Mouse (Mus musculus) kidney, adult 2 months (tissue): ENCODE measurements around the gene Ccdc154. TPM values are rescaled to one million over a fixed set of nuclear protein-coding genes. Genes with fewer than 3 reads are reported as not detected.

ENCODE experiments used
- DNase-seq: peaks from one replicate; pipeline ENCODE4 v3.0.0; 2021
- H3K27ac ChIP-seq: fragments of 200-500 bp; 2 replicates; pipeline ENCODE4 v1.5.1; 2012; ENCODE audit warnings: low read depth, low read length, control low read depth, inconsistent platforms; ENCODE audit not compliant: insufficient read depth
- H3K27me3 ChIP-seq: fragments of 200-500 bp; replicated peaks from 2 replicates; pipeline ENCODE4 v1.6.1; 2012; ENCODE audit warnings: mild to moderate bottlenecking, moderate library complexity, low read length, inconsistent platforms; ENCODE audit not compliant: control insufficient read depth, insufficient read depth
- H3K36me3 ChIP-seq: fragments of 200-500 bp; 2 replicates; pipeline ENCODE4 v1.6.1; 2012; ENCODE audit warnings: mild to moderate bottlenecking, moderate library complexity, low read length, inconsistent platforms; ENCODE audit not compliant: control insufficient read depth, insufficient read depth
- H3K4me1 ChIP-seq: fragments of 200-500 bp; 2 replicates; pipeline ENCODE4 v1.6.1; 2011; ENCODE audit warnings: low read length; ENCODE audit not compliant: control insufficient read depth, insufficient read depth
- H3K4me3 ChIP-seq: fragments of 200-500 bp; 2 replicates; pipeline ENCODE4 v1.5.1; 2011; ENCODE audit warnings: mild to moderate bottlenecking, low read depth, low read length, control low read depth; ENCODE audit not compliant: insufficient read depth
- CTCF ChIP-seq: fragments of 200-500 bp; conservative IDR thresholded peaks from 2 replicates; pipeline ENCODE4 v1.5.1; 2011; ENCODE audit warnings: low read depth, mild to moderate bottlenecking, control low read depth, low read length, moderate library complexity, mixed read lengths; ENCODE audit not compliant: insufficient read depth, insufficient read length
- POLR2A ChIP-seq: fragments of 200-500 bp; IDR thresholded peaks from one replicate; pipeline ENCODE4 v1.6.1; 2011; ENCODE audit warnings: low read depth, low read length, control low read depth
- WGBS: fragments of 180-500 bp; shearing (Covaris S2); methylation state at CpG from one replicate; pipeline ENCODE4 v1.1.7; 2018; 5-methylcytosine and 5-hydroxymethylcytosine counted together
- polyA plus RNA-seq: library from polyadenylated mRNA; depleted of rRNA; stranded (reverse); fragments of >200 nt; gene quantifications from 2 replicates; pipeline ENCODE4 v1.2.3, GENCODE M21; 2012; rRNA removed

The Ccdc154 gene
- polyA plus RNA-seq, 1 experiment: 0.05 TPM

DNA sequence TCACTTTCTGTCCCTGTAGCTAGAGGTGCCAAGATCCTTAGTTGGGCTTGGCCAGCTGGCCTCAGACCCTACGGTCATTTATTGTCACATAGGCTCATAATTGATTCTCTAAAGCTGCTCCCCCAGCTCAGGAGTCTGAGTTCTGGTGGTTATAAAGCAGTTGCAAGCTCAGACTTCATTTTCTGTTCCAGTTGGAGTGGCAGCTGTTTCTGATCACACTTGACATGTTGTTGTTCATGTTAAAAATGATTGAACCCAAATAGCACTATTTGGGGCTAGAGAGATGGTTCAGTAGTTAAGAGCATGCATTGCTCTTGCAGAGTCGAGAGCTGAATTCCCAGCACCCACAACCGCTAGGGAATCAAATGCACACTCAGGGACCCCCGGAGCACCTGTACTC lies 47.7 kb downstream of the Ccdc154 start:
- Histone ChIP-seq H3K36me3 (no peaks in the 10 kb centered on the region; the same call in 1 of the 2 replicates), H3K27me3 (no peaks in the 10 kb centered on the region)

DNA sequence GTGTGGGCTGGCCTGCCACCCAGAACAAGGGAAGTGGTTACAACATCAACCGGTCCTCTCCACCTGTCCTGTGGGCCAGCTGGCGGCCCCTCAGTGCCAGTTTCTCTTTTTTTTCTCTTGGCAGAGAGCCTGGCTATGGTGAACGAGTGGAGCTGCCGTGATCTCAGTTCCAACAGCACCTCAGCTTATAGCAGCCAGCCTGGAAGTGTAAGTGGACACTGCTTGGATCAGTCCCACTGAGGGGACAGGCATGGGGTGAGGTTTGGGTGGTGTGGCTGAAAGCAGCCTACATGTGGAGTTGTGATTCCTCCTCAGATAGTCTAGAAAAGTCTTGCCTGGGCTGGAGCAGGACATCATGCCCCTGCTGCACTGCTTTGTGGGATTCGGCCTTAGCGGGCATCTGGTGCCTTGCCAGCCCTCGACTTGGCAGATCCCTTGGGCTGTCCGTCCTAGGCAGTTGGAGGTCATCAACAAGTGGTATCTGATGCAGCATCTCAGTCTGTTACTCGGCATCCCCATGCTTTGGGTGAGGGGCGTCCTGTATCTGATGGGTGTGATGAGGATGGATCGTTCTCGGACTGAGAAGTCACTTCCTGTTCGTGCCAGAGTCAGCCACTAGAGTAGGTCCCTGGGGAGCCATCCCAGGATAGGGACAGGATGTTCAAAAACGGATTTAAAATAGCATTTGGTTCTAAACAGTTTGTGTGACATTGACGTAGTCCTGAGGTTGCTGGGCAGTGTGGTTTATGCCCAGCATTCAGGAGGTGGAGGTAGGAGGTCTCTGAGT lies 48.6 kb downstream of the Ccdc154 start:
- Histone ChIP-seq H3K36me3 (peaks cover 2% of the 10 kb centered on the region; the same call in 1 of the 2 replicates), H3K4me1 (peaks cover 3% of the 10 kb centered on the region; the same call in 1 of the 2 replicates), H3K27ac (peak overlapping the region; percentile 60), H3K4me3 (no peak overlapping the region), H3K27me3 (no peaks in the 10 kb centered on the region)
- DNase-seq: peak; percentile 87
- TF ChIP-seq CTCF (no peak), POLR2A (no peak)
- WGBS: 68% methylated on average over 15 of the region's 15 CpGs

More for the DNA sequence above, 47.7 kb downstream of the Ccdc154 start:
- Histone ChIP-seq H3K4me3 (no peak overlapping the region), H3K4me1 (peaks cover 3% of the 10 kb centered on the region; the same call in 1 of the 2 replicates), H3K27ac (peak overlapping the region; percentile 30)
- DNase-seq: peak; percentile 55
- no peak for TF ChIP-seq CTCF
- TF ChIP-seq POLR2A: no peak
- WGBS: 80% methylated on average over 4 of the region's 4 CpGs

DNA sequence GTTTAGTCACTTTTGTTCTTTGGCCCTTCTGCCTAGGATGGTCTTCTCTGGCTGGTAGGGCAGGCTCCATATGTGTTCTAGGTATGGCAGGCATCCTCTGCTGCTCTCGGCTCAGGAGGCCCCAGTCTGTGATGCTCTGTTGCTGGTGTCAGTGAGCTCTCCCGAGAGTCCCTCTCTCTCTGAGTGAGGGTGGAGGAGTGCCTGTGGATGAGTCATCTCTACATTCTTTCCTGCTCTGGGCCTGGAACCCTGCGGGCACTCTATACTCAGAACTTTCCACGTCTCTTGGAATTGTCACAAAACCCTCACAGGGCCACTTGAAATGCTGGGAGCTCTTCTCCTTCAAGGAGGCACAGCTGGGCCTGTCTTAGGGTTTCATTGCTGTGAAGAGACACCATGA lies 49.4 kb downstream of the Ccdc154 start:
- Histone ChIP-seq H3K4me3 (no peak overlapping the region), H3K27ac (peak overlapping the region; percentile 60), H3K27me3 (no peaks in the 10 kb centered on the region), H3K4me1 (peaks cover 3% of the 10 kb centered on the region; the same call in 1 of the 2 replicates), H3K36me3 (peaks cover 2% of the 10 kb centered on the region; the same call in 1 of the 2 replicates)
- TF ChIP-seq CTCF (no peak), POLR2A (no peak)
- DNase-seq: no peak
- WGBS: 66% methylated on average over 4 of the region's 4 CpGs

DNA sequence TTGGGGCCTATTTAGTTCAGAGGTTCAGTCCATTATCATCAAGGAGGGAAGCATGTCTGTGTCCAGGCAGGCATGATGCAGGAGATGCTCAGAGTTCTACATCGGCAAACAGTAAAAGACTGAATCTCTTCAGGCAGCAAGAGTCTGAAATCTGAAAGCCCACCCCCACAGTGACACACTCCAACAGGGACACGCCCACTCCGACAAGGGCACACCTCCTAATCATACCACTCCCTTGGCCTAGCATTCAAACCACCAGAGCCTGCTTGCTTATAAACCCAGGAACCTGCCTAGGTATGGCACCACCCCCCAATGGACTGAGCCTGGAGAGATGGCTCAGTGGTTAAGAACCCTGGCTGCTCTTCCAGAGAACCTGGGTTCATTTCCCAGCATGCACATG lies 53.2 kb downstream of the Ccdc154 start:
- H3K4me1 ChIP-seq: peaks cover 3% of the 10 kb centered on the region; the same call in 1 of the 2 replicates
- DNase-seq: no peak
- no peaks in the 10 kb centered on the region for H3K27me3 ChIP-seq
- TF ChIP-seq CTCF (no peak), POLR2A (no peak)
- WGBS: 86% methylated on average over 3 of the region's 3 CpGs
- peaks cover 2% of the 10 kb centered on the region; the same call in 1 of the 2 replicates for H3K36me3 ChIP-seq
- no peak overlapping the region for H3K27ac ChIP-seq
- H3K4me3 ChIP-seq: no peak overlapping the region

DNA sequence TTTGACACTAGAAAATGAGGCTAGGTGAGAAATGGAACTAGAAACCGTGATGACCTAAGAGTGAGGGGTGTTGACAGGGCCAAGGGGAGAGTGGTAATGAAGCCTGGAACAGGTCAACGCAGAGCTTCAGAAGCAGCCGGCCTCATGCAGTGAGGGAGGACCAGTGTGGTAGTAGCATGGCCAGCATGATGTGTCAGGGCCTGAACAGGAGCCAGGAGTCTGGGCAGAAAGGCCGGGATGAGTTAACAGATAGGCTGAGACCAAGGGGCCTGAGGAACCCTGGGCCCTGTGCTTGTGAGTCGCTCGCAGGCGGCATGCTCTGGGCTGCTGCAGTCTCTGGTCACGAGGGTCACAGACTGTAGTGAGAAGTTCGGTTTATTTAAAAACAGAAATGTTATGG lies 56.7 kb downstream of the Ccdc154 start:
- Histone ChIP-seq H3K27me3 (no peaks in the 10 kb centered on the region), H3K36me3 (0 out of 2 replicates have a peak, but pooled peaks cover 2% of the 10 kb centered on the region), H3K4me3 (no peak overlapping the region), H3K4me1 (peaks cover 17% of the 10 kb centered on the region), H3K27ac (no peak overlapping the region)
- TF ChIP-seq CTCF (no peak), POLR2A (no peak)
- WGBS: 91% methylated on average over 9 of the region's 9 CpGs
- no peak for DNase-seq

DNA sequence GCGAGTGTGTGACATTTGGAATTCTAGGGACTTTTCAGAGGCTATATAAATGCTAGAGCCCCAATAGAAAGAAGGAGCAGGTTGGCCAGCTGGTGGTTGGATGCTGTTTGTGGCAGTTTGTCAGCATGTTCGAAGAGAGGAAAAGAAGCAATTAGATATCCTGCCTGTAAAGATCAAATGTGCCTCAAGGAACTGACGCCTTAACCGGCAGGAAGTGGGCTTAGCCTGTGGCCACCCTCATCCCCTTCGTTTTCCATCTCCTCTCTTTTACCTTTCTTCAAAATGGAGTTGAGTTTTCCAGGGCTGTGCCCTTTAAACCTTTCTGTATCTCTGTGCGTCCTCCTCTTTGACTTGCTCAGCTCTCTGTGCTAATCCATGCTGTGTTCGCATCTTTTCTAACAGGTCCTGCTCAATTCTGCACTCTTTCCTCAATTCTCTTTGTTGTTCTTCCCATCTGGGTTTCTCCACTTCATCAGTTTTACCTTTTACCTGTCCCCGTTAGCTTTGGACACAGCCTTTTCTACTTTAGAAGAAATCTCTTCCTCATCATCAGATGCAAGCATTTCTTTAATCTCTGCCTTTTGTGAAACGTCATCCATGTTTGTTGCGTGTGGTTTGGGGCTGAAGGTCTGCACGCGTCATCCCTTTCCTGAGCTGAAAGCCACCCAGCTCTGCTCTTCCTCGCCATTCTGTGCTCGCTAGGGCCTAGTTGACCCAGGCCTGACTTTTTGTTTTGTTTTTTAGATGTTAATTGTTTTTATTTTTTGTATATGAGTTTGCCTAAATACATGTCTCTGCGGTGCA lies 57.4 kb downstream of the Ccdc154 start:
- H3K4me1 ChIP-seq: peaks cover 25% of the 10 kb centered on the region
- DNase-seq: no peak
- 93% methylated on average over 15 of the region's 15 CpGs for whole genome bisulfite sequencing
- H3K4me3 ChIP-seq: no peak overlapping the region
- 0 out of 2 replicates have a peak, but pooled peaks cover 2% of the 10 kb centered on the region for H3K36me3 ChIP-seq
- no peaks in the 10 kb centered on the region for H3K27me3 ChIP-seq
- H3K27ac ChIP-seq: no peak overlapping the region
- TF ChIP-seq POLR2A: no peak
- no peak for TF ChIP-seq CTCF

DNA sequence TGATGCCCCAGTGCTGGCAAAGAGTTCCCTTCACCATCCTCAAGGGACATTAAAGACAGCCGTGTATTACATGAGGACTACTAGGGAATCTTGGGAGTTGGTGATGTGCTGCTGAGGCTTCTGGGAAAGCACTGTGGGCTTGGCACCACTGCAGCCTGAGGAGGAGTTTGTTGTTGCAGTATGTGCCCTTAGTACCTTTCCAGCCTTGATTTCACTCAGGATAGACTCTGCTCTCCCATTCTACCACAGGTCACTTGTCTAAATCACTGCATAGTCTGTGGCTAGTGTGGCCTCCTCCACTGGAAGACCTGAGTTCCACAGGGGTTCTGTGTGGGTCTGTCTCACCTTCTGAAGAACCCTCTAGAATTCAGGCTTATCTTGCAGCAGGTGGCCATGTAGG lies 58.5 kb downstream of the Ccdc154 start:
- Histone ChIP-seq H3K4me1 (peaks cover 29% of the 10 kb centered on the region), H3K36me3 (no peaks in the 10 kb centered on the region), H3K27ac (peak overlapping the region; percentile 51; the same call in 1 of the 2 replicates), H3K4me3 (no peak overlapping the region), H3K27me3 (no peaks in the 10 kb centered on the region)
- TF ChIP-seq POLR2A (no peak), CTCF (no peak)
- peak; percentile 66 for DNase-seq
- 34% methylated on average over 1 of the region's 1 CpGs for WGBS

Other genes with a start within 250 kb of the Ccdc154 start
- 58.1 and 69.1 TPM in 2 replicates for gene Mapk8ip3, start 225.5 kb upstream of the Ccdc154 start, polyA plus RNA-seq
- 23.8 and 31.0 TPM in 2 replicates for gene Jpt2, start 201.8 kb upstream of the Ccdc154 start, polyA plus RNA-seq
- gene Cramp1l, start 146.7 kb upstream of the Ccdc154 start, polyA plus RNA-seq: 11.9 and 13.3 TPM in 2 replicates
- gene Ift140, start 146.4 kb upstream of the Ccdc154 start, polyA plus RNA-seq: 10.1 and 10.6 TPM in 2 replicates
- 93.4 and 100 TPM in 2 replicates for gene Tmem204, start 78.9 kb upstream of the Ccdc154 start, polyA plus RNA-seq
- gene Telo2, start 46.5 kb upstream of the Ccdc154 start, polyA plus RNA-seq: 11.6 and 13.3 TPM in 2 replicates
- not detected in 2 replicates for gene Ptx4, start 41.7 kb upstream of the Ccdc154 start, polyA plus RNA-seq
- 42.6 and 51.3 TPM in 2 replicates for gene Clcn7, start 29.1 kb upstream of the Ccdc154 start, polyA plus RNA-seq
- 0.11 TPM in 1 of 2 replicates, not detected in the other for gene Gm38655, start 13.0 kb downstream of the Ccdc154 start, polyA plus RNA-seq
- 10.8 and 12.2 TPM in 2 replicates for gene BC003965, start 22.1 kb downstream of the Ccdc154 start, polyA plus RNA-seq
- 38.3 and 44.1 TPM in 2 replicates for gene Unkl, start 25.9 kb downstream of the Ccdc154 start, polyA plus RNA-seq
- gene Gnptg, start 77.7 kb downstream of the Ccdc154 start, polyA plus RNA-seq: 121 and 123 TPM in 2 replicates
- gene Tsr3, start 77.7 kb downstream of the Ccdc154 start, polyA plus RNA-seq: 20.0 and 21.6 TPM in 2 replicates
- gene Baiap3, start 93.9 kb downstream of the Ccdc154 start, polyA plus RNA-seq: 5.6 and 6.9 TPM in 2 replicates
- 110 and 128 TPM in 2 replicates for gene Ube2i, start 112.2 kb downstream of the Ccdc154 start, polyA plus RNA-seq
- gene Prss34, start 135.9 kb downstream of the Ccdc154 start, polyA plus RNA-seq: not detected in 2 replicates
- gene Prss28, start 146.2 kb downstream of the Ccdc154 start, polyA plus RNA-seq: not detected in 2 replicates
- gene Prss29, start 156.2 kb downstream of the Ccdc154 start, polyA plus RNA-seq: not detected in 2 replicates
- not detected in 2 replicates for gene Tpsab1, start 183.1 kb downstream of the Ccdc154 start, polyA plus RNA-seq
- 1.8 and 2.4 TPM in 2 replicates for gene Tpsb2, start 203.8 kb downstream of the Ccdc154 start, polyA plus RNA-seq
- gene Tpsg1, start 206.8 kb downstream of the Ccdc154 start, polyA plus RNA-seq: 0.12 TPM in 1 of 2 replicates, not detected in the other